ENCODE assay signal across 9 mouse cellular contexts in the genomic region with DNA sequence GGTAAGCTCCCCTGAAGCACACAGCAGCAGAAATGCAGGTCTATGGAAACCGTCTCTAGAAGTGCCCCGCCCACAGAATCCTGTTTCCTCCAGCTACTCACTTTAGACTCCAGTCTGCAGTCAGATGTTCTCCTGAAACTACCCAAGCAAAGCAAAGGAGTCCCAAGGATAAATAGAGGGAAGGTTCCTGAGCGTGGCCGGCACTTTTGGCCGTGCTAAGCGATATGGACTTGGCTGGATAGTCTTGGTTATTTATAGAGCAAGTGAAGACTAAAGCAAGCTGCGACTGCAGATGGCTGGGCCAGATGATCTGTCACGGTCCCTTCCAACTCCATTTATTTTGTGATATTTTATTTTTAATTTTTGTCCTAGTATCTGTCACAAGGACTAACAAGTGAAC.
A peak's percentile ranks its signal among the peaks of the same experiment; 100 is the strongest.
DNase-seq lines count a peak whose midpoint lies in the region; ATAC-seq and TF ChIP-seq lines count a peak whose summit lies in the region.
"Had no signal": no experiment of that assay in that cellular context is flagged by ENCODE, and none has a peak within 500 bp of the region (broad histone marks: within the 10 kb centered on the region; RNA-seq: fewer than 3 reads in every experiment).

No protein-coding gene starts in this region.

- peak; percentile 93 for DNase-seq in brain, adult 2 months (ENCODE audit: low read depth, low spot score)
- DNase-seq in cerebellum, adult 2 months = peak; percentile 81 to 90
- DNase-seq in heart, adult 8-10 months (ENCODE audit: low spot score) = peak; percentile 19
- peak; percentile 24 to 29 for DNase-seq in layer of hippocampus, postnatal 25 days (ENCODE audit: extremely low spot score in 1 of 2, low spot score in 1 of 2)
- DNase-seq in thymus, postnatal 0 days (ENCODE audit: low spot score) = no peak
- no peak for DNase-seq in hindbrain, embryonic 11.5 days (ENCODE audit: low spot score)
- no peak for DNase-seq in kidney, adult 11 months

- H3K9me3 ChIP-seq in hindbrain, embryonic 11.5 days (ENCODE audit: control insufficient read depth, low read length) = no peaks in the 10 kb centered on the region
- no peaks in the 10 kb centered on the region for H3K9me3 ChIP-seq in neural tube, embryonic 15.5 days (replicated peaks)
- H3K9me3 ChIP-seq: stomach, embryonic 15.5 days had no signal

- H3K4me2 ChIP-seq in hindbrain, embryonic 11.5 days (replicated peaks; ENCODE audit: low read depth, low read length) = no peak overlapping the region
- H3K4me2 ChIP-seq in neural tube, embryonic 15.5 days = no peak overlapping the region
- H3K4me2 ChIP-seq: stomach, embryonic 15.5 days had no signal

- no peak for TF ChIP-seq CTCF in cerebellum, adult 2 months (IDR thresholded peaks at IDR 0.05; ENCODE audit: borderline replicate concordance, insufficient read depth, low read depth, low read length)

- H3K9ac ChIP-seq in hindbrain, embryonic 11.5 days (ENCODE audit: low read depth, low read length) = no peak overlapping the region
- H3K9ac ChIP-seq in neural tube, embryonic 15.5 days (replicated peaks) = no peak overlapping the region
- H3K9ac ChIP-seq: stomach, embryonic 15.5 days had no signal

- TF ChIP-seq POLR2A in cerebellum, adult 2 months (IDR thresholded peaks at IDR 0.05; ENCODE audit: borderline replicate concordance, insufficient read depth, low read length) = peak; percentile 15; the same call in 1 of the 2 replicates

- peak overlapping the region; percentile 45 for H3K4me3 ChIP-seq in cerebellum, adult 2 months (replicated peaks; ENCODE audit: insufficient read depth, low read depth, low read length)
- H3K4me3 ChIP-seq in hindbrain, embryonic 11.5 days (ENCODE audit: low read depth, low read length) = no peak overlapping the region
- H3K4me3 ChIP-seq in neural tube, embryonic 15.5 days (replicated peaks) = no peak overlapping the region
- H3K4me3 ChIP-seq: stomach, embryonic 15.5 days had no signal

- no peaks in the 10 kb centered on the region for H3K27me3 ChIP-seq in cerebellum, adult 2 months (ENCODE audit: control insufficient read depth, insufficient read depth, low read length)
- H3K27me3 ChIP-seq in hindbrain, embryonic 11.5 days (ENCODE audit: control insufficient read depth, insufficient read depth, low read length) = no peaks in the 10 kb centered on the region
- no peaks in the 10 kb centered on the region for H3K27me3 ChIP-seq in neural tube, embryonic 15.5 days (replicated peaks)
- H3K27me3 ChIP-seq: stomach, embryonic 15.5 days had no signal

- ATAC-seq in hindbrain, embryonic 11.5 days (ENCODE audit: low FRiP score) = no peak
- ATAC-seq in neural tube, embryonic 15.5 days (ENCODE audit: low FRiP score) = no peak

- H3K4me1 ChIP-seq in cerebellum, adult 2 months (ENCODE audit: control insufficient read depth, insufficient read depth, low read length) = peaks cover 4% of the 10 kb centered on the region; the same call in 1 of the 2 replicates
- no peaks in the 10 kb centered on the region for H3K4me1 ChIP-seq in hindbrain, embryonic 11.5 days (replicated peaks; ENCODE audit: control insufficient read depth, insufficient read depth, low read length)
- no peaks in the 10 kb centered on the region for H3K4me1 ChIP-seq in neural tube, embryonic 15.5 days
- H3K4me1 ChIP-seq: stomach, embryonic 15.5 days had no signal

- 11% methylated on average over 8 of the region's 8 CpGs for WGBS in cerebellum, adult 2 months
- WGBS in hindbrain, embryonic 11.5 days = 84% methylated on average over 8 of the region's 8 CpGs
- WGBS in neural tube, embryonic 15.5 days = 82% methylated on average over 8 of the region's 8 CpGs

- H3K27ac ChIP-seq in cerebellum, adult 2 months (ENCODE audit: insufficient read depth, low read length) = peak overlapping the region; percentile 39; the same call in 1 of the 2 replicates
- no peak overlapping the region for H3K27ac ChIP-seq in hindbrain, embryonic 11.5 days (ENCODE audit: low read depth, low read length)
- H3K27ac ChIP-seq in neural tube, embryonic 15.5 days (replicated peaks) = no peak overlapping the region
- H3K27ac ChIP-seq: stomach, embryonic 15.5 days had no signal

- no peaks in the 10 kb centered on the region for H3K36me3 ChIP-seq in hindbrain, embryonic 11.5 days (ENCODE audit: control insufficient read depth, insufficient read depth, low read length)
- H3K36me3 ChIP-seq in neural tube, embryonic 15.5 days = no peaks in the 10 kb centered on the region
- H3K36me3 ChIP-seq: stomach, embryonic 15.5 days had no signal

Comparison
In these comparisons a context has a peak if more than half of its experiments do, and no peak if none do; other contexts are left out.
1. DNase-seq: peak in brain, adult 2 months (single experiment), cerebellum, adult 2 months (2 of 2), heart, adult 8-10 months (single experiment) and layer of hippocampus, postnatal 25 days (2 of 2); none in thymus, postnatal 0 days (single experiment), hindbrain, embryonic 11.5 days (single experiment) and kidney, adult 11 months (single experiment).